Mouse (Mus musculus) hindlimb bud, embryonic 11.5 days (tissue): ENCODE measurements around the gene Npas4.
"Not testable (repeated sequence)": the region's sequence is repeated elsewhere in the genome, so short reads cannot be mapped to it uniquely, and the experiment has no call there.

Experiments
- DNase-seq: peaks from one replicate; pipeline ENCODE4 v3.0.0-alpha.2; 2012; ENCODE audit warnings: low read depth, low spot score; ENCODE audit errors: extremely low spot score

The Npas4 gene

DNA sequence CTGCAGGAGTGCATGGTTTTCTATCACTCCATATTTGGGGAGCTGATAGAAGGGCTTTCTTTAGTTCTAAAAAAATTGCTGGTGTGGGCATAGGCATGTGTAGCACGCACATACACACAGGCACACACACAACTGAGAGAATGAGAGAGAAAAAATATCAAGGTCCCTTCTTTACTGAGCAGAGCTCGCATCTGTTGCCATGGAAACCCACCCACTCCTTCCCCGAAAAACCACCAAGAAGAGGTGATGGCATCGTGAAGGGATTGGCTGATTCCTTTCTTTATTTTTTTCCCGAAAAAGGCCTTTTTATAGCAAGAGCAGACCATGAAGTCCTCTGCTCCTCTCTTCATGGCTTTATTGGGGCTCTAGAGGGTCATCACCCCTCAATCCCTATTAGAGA lies 3.9 kb upstream of the Npas4 start:
- DNase-seq = no peak

DNA sequence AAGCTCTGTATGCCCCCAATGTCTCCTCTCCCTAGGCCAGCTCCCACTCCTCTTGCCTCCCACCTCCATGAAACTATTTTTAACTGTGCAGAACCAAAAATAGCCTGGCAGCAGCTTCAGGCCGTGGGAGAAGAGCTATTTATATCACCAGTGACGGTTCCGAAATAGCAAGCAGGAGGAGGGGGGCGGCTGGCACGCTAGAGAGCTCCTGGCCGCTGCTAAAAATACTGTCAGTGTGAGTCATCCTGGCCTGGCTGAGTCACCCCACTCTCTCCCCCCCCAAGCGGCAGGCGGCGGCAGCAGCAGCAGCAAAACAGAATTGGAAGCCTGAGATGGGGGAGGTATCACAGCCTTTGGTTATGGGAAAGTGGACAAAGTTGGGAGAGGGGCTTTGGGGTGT lies 2.8 kb upstream of the Npas4 start:
- no peak for DNase-seq

DNA sequence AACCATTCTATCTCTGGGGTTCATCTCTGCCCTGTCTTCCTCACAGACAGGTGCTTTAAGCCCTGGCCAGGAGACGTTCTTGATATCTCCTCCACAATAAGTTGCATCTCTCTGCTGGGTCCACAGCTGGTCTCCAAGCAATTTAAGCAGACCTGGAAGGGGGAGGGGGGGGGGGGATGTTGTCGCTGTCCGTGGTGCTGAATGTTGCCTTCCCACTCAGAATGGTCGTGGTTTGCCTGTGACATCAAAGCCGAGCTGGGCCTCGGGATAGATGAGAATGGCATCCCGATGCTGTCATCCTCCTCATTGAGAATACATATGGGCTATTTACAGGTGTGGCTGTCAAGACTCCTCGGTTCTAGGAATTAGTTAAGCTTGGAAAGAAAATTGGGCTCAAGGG lies 2.3 kb upstream of the Npas4 start:
- no peak for DNase-seq

DNA sequence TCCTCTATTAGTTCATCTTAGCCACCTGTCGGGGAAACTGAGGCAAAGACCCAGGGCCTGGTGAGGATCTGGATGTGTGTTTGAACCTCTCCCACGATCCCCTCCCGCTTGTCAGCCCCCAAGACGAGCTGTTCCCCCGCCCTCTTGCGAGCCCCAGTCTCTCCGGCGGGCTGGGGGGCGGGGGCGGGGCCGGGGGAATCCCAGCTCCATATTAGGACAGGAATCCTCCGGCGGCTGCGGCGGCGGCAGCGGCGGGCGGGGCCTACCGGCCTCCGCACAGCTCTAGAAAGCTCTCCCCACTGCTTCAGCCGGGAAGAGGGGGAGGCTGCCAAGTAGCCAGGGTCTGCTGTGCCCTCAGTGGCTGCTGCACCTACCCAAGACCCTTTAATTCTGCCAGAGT lies 600 bp upstream of the Npas4 start:
- no peak for DNase-seq

DNA sequence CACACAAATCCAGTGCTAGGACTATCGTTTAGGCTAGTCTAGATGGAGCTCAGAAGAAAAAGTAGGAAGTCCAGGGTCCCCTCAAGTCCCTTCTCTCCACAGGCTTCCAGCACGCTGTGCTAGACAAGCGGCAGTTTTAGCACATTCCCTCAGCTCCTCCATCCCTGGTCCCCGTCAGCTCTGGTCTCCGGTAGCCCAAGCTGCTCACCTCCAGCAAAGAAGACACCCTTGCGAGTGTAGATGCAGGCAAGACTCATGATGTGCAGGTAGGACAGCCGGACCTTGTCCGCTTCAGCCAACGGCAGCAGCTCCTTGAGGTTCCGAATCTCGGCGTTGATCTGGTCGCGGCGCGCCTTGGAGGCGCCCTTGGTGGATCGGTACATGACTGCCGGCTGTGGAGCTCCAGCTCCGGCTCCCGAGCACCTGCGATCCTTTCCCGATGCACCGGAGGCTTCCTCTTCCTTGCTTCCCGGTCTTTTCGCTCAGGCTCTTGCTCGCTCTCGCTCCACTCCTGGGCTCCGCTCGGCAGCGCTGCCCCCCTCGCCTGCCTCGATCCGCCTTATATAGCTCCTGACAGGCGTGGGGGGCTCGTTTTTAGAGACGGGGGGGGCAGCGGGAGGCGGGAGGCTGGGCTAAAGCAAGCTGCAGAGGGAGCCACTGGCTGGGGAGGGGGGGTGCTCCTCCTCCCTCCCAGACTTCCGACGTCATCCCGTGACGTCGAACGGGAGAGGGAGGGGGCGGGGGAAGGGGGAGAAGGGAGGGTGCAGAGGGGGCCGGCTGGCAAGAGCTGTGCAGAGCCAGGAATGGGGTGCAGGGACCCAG lies 471 bp downstream of the Npas4 start:
- DNase-seq = no peak

DNA sequence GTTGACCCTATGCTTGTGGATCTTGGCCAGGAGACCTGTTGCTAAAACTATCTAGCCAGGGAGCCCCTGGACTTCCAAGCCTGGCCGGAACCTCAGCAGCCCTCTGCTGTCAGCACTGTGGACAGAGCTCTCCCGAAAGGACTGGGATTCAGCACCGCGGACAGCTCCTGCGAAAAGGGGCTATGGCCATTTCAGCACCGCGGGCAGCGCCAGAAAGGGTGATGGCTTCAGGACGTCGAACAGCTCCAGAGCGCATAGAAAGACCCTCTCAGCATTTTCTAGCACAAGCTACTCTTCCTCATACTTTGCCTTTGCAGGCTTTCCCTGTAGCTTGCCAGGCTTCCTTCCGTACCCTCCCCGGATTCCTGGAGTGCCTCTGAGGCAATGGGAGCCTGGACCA lies 1.1 kb downstream of the Npas4 start:
- DNase-seq = peak; percentile 72

DNA sequence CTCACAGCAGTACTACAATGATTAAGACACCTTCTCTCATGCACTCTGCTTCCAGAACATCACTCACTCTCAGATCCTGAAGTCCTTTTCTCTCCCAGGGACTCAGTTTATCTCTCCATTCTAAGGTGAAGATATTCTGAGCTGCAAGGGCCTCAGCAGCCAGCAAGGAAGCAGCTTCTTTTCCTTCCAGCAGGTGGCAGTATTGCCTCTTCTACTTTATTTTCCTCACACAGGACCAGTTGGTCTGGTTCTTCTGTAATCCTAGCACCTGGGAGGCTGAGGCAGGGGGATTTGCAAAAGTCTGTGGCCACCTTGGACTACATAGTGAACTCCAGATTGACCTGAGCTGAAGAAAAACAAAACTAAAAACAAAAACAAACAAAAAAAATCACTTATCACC lies 8.3 kb downstream of the Npas4 start:
- peak; percentile 71 for DNase-seq

DNA sequence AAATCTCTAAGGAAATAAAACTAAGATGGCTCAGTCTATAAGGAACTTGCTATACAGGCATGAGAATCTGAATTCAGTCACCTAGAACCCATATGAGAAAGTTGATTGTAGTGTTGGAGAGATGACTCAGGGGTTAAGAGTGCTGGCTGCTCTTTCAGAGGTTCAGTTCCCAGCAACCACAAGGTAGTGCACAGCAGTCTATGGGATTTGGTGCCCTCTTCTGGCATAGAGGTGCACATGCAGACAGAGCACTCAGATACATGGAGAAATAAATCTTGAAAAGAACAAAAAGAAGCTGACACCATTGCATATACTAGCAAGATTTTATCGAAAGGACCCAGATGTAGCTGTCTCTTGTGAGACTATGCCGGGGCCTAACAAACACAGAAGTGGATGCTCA lies 21.9 kb downstream of the Npas4 start:
- no peak for DNase-seq

DNA sequence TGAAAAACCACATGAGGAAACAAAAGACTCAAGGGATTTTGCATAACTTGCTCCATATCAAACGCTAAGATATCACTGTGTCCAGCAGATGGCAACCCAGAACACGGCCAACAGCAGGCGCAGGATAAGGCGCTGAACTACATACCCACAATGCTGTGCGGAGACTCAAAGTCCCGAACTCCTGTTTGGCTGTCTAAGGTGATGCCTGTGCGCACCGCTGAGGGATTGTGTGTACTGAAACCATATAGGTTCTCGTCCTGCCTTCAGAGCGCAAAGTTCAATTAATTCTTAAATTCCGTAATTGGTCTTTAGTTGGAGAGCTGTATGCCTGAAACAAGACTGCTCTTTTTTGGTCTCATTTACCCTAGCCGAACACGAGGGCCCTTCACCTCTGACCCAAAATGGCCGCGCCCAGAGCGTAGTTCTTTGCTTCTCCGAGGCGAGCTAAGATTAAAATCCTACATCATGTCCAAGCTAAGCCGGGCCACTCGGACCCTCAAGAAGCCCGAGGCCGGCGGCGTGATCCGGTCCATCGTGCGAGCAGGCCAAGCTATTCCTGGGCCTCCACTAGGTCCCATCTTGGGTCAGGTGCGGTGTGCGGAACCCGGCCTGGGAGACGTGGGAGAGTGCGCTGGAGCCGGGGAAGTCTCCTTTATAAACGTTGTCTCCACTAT lies 28.1 kb downstream of the Npas4 start, which contains the start of gene Mrpl11:
TSS of gene Mrpl11 (plus strand) at position 220 of the 674 bp plus-strand sequence.
- peak; percentile 95 for DNase-seq

DNA sequence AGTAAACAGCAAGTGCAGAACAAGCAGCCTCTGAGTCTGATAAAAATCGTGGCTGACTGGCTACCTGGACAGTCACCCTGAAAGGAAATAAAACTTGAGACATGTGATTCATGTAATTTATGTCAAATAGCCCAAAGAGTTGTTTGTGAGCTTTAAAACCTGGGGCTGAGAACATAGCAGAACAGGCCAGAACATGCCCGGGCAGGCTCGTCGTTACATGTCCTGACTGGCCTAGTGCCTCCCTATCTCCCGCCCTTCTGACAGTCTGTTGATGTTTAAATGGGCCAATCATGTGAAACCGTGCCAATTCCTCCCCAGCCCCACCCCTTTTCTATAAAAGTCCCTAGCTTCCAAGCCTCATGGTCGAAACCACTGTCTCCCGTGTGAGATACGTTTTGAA lies 41.5 kb downstream of the Npas4 start:
- not testable (repeated sequence) for DNase-seq

DNA sequence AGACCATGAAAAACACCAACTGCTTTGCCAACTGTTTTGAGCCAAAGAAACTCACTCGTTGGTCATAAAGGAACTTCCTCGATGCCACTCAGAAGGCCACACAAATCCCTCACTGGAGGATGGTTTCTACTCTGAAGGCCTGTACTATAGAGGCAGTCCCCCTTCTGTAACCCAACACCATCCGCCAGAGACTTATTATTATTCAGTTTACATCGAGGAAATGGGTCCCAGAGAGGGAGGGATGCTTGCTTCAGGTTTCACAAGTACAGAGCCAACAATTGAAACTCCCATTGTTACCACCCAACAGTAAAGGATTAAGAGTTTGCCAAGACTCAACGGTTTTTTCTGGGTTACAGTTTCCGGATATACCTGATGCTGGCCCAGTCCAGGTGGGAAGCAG lies 44.6 kb downstream of the Npas4 start:
- DNase-seq = no peak

DNA sequence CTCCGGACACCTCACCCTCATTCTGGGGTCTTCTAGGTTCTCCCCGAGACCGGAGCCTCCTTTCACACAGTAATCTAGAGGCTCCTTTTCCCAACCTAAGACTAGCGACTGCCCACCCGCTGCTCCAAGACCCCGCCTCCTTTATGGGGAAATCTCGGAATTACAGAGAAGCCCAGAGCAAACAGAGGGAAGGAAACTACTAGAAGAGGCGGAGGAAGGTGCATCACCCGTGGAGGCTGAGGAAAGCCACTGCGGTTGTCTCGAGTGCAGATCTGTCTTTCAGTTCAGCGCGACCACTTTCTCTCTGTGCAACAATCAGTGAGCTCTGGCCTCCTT lies 46.9 kb downstream of the Npas4 start:
- no peak for DNase-seq

DNA sequence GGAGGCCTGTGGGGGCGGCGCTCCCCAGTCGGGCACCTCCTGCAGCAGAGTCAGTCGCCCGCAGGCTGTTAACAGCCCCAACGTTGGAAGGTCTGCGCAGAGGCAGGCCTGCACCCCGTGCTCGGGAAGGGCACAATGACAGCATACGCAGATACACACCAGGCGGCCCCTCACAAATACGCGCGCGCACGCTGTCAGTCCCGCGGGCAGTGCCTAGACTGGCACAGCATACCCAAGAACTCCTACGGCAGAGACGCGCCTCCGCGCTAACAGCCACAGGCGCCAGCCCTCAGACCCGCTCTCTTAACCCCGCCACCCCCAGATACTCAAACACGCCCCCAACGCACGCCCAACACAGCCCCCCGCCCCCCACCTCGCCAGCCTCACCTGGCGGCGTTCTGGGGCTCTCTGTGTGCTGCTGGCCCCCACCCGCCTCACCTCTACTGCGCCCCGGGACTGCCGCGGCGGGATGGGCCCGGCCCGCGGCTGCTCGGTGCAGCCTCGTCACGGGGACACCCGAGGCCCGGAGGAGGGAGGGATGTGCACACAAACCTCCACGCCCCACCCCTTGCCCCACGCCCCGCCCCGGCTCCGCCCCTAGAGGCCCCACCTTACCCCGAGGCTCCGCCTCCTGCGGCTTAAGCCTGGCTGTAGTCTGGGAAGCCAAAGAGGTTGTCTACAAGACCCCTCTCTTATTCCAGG lies 47.4 kb downstream of the Npas4 start, which contains the start of gene Peli3:
TSS of gene Peli3 (minus strand) at position 577 of the 702 bp plus-strand sequence.
- no peak for DNase-seq

DNA sequence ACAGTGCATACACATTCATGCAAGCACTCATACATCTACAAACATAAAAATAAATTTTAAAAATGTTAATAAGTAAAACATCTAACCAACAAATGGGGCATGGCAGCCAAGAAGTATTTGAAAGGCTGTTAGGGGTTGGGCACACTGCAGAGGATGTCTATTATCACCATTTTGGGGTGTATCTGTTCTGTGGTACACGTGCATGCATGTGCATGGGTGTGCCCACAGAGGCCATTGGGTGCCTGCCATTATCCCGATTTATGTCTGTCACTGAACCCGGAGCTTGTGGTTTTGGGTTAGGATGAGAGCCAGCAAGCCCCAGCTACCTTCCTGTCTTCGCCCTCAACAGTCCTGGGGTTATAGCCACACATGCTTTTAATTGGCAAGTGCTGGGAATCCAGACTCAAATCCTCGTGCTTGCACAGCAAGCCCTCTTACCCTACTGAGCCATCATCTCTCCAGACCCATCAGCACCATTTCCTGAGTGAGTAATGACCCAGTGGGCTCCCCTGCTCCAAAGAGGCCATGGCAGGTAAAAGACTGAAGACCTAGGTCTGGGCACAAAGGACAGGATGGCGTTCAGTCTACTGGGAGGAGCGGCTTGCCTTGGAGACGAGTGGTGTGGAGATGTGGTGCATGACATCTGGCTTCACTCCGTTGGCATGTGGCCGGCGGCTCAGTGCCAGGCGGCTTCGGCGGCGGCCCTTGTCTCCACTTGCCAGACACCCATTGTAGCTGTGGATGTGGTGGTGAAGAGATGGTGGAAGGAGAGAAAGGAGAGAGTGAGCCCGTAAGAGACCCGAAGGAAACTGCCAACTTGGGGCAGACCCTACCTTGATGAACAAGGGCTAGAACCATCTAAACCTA lies 52.4 kb downstream of the Npas4 start:
- no peak for DNase-seq

DNA sequence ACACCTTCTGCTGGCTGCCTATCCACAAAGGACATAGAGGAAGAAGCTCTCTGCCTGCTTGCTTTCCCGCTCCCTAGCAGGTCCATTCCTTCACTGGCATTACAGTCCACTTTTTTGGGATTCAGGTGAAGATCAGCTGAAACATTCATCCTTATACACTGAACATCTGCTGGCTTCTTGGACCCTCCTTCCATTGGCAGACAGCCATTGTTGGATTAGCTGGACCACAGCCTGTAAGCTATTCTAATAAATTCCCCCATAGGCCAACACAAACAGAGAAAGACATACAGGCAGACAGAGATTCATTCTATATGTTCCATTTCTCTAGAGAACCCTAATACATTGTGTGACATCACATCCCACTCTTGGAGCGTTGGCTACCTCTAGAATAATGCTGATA lies 53.2 kb downstream of the Npas4 start:
- no peak for DNase-seq
